Mouse (Mus musculus) neural tube, embryonic 15.5 days (tissue): ENCODE measurements around the gene Gpld1. TPM values are rescaled to one million over a fixed set of nuclear protein-coding genes. Genes with fewer than 3 reads are reported as not detected.

ENCODE experiments used
- ATAC-seq: fragments of 200-750 bp; cut with Nextera tagmentation; 2 replicates; pipeline ENCODE4 v1.8.0; 2017; ENCODE audit warnings: mild to moderate bottlenecking, moderate TSS enrichment, moderate library complexity; ENCODE audit not compliant: low FRiP score
- H3K27ac ChIP-seq: fragments of 300-500 bp; sonication (generic); replicated peaks from 2 replicates; pipeline ENCODE4 v1.5.1; 2015; ENCODE audit warnings: mild to moderate bottlenecking, inconsistent platforms
- H3K27me3 ChIP-seq: fragments of 300-500 bp; sonication (generic); replicated peaks from 2 replicates; pipeline ENCODE4 v1.6.1; 2015; ENCODE audit warnings: inconsistent platforms
- H3K36me3 ChIP-seq: fragments of 300-500 bp; sonication (generic); 2 replicates; pipeline ENCODE4 v1.6.1; 2015; ENCODE audit warnings: inconsistent platforms
- H3K4me1 ChIP-seq: fragments of 300-500 bp; sonication (generic); 2 replicates; pipeline ENCODE4 v1.6.1; 2015; ENCODE audit warnings: inconsistent platforms
- H3K4me2 ChIP-seq: fragments of 300-500 bp; sonication (generic); 2 replicates; pipeline ENCODE4 v1.6.1; 2015; ENCODE audit warnings: inconsistent platforms, mild to moderate bottlenecking, moderate library complexity
- H3K4me3 ChIP-seq: fragments of 300-500 bp; sonication (generic); replicated peaks from 2 replicates; pipeline ENCODE4 v1.5.1; 2015; ENCODE audit warnings: mild to moderate bottlenecking, inconsistent platforms
- H3K9ac ChIP-seq: fragments of 300-500 bp; sonication (generic); replicated peaks from 2 replicates; pipeline ENCODE4 v1.6.1; 2015; ENCODE audit warnings: mild to moderate bottlenecking, inconsistent platforms
- H3K9me3 ChIP-seq: fragments of 300-500 bp; sonication (generic); replicated peaks from 2 replicates; pipeline ENCODE4 v1.6.1; 2016; ENCODE audit warnings: inconsistent platforms
- WGBS: fragments of 180-500 bp; shearing (Covaris S2); methylation state at CpG from one replicate; pipeline ENCODE4 v1.1.7; 2015; ENCODE audit warnings: mixed read lengths; 5-methylcytosine and 5-hydroxymethylcytosine counted together
- polyA plus RNA-seq: library from polyadenylated mRNA; unstranded; fragments of >200 nt; fragmentation: Nextera tagmentation; extraction: Ambion mirVana; gene quantifications from 2 replicates; pipeline ENCODE4 v1.2.1, GENCODE M21; 2015

Gpld1 gene
- polyA plus RNA-seq, 1 experiment from 2014 or later: 2.2 TPM

GRCm38 (mm10) chr13:24981031-24981430 lies 38.1 kb downstream of the Gpld1 start:
- Histone ChIP-seq H3K9me3 (no peaks in the 10 kb centered on the region), H3K4me3 (no peak overlapping the region), H3K36me3 (no peaks in the 10 kb centered on the region), H3K4me2 (no peak overlapping the region), H3K27me3 (no peaks in the 10 kb centered on the region), H3K4me1 (no peaks in the 10 kb centered on the region), H3K9ac (no peak overlapping the region), H3K27ac (no peak overlapping the region)
- 92% methylated on average over 6 of the region's 6 CpGs for WGBS
- ATAC-seq: no peak

- peaks cover 5% of the 10 kb centered on the region; the same call in 1 of the 2 replicates for H3K36me3 ChIP-seq
Observed at GRCm38 (mm10) chr13:24985435-24985834, 42.5 kb downstream of the Gpld1 start.

GRCm38 (mm10) chr13:24988391-24988790 lies 45.4 kb downstream of the Gpld1 start:
- 30% methylated on average over 7 of the region's 7 CpGs for WGBS
- Histone ChIP-seq H3K27ac (no peak overlapping the region), H3K4me2 (no peak overlapping the region), H3K4me3 (no peak overlapping the region), H3K4me1 (no peaks in the 10 kb centered on the region), H3K9me3 (no peaks in the 10 kb centered on the region), H3K27me3 (no peaks in the 10 kb centered on the region), H3K9ac (no peak overlapping the region), H3K36me3 (peaks cover 26% of the 10 kb centered on the region)
- ATAC-seq: peak; percentile 82

More at GRCm38 (mm10) chr13:24985435-24985834, 42.5 kb downstream of the Gpld1 start:
- no peak overlapping the region for H3K27ac ChIP-seq
- no peak overlapping the region for H3K9ac ChIP-seq
- no peak overlapping the region for H3K4me2 ChIP-seq
- peak; percentile 43; the same call in 1 of the 2 replicates for ATAC-seq
- no peaks in the 10 kb centered on the region for H3K9me3 ChIP-seq
- no peaks in the 10 kb centered on the region for H3K4me1 ChIP-seq
- H3K27me3 ChIP-seq: no peaks in the 10 kb centered on the region
- WGBS: 56% methylated on average over 2 of the region's 2 CpGs
- no peak overlapping the region for H3K4me3 ChIP-seq

- 83% methylated on average over 6 of the region's 6 CpGs for WGBS
- Histone ChIP-seq H3K36me3 (peaks cover 32% of the 10 kb centered on the region), H3K4me1 (no peaks in the 10 kb centered on the region)
Observed at GRCm38 (mm10) chr13:24989006-24989405, 46.1 kb downstream of the Gpld1 start.

GRCm38 (mm10) chr13:24993160-24993559 lies 50.2 kb downstream of the Gpld1 start:
- Histone ChIP-seq H3K9me3 (no peaks in the 10 kb centered on the region), H3K36me3 (peaks cover 73% of the 10 kb centered on the region), H3K4me3 (no peak overlapping the region), H3K4me1 (no peaks in the 10 kb centered on the region), H3K27ac (no peak overlapping the region), H3K9ac (no peak overlapping the region), H3K27me3 (no peaks in the 10 kb centered on the region), H3K4me2 (no peak overlapping the region)
- 23% methylated on average over 2 of the region's 2 CpGs for WGBS
- ATAC-seq: peak; percentile 49; the same call in 1 of the 2 replicates

More at GRCm38 (mm10) chr13:24989006-24989405, 46.1 kb downstream of the Gpld1 start:
- H3K9ac ChIP-seq: no peak overlapping the region
- H3K9me3 ChIP-seq: no peaks in the 10 kb centered on the region
- no peak overlapping the region for H3K4me2 ChIP-seq
- no peak overlapping the region for H3K27ac ChIP-seq
- no peak for ATAC-seq
- no peak overlapping the region for H3K4me3 ChIP-seq
- H3K27me3 ChIP-seq: no peaks in the 10 kb centered on the region

GRCm38 (mm10) chr13:24999538-24999937 lies 56.6 kb downstream of the Gpld1 start:
- Histone ChIP-seq H3K9ac (no peak overlapping the region), H3K4me2 (no peak overlapping the region), H3K27ac (no peak overlapping the region), H3K4me1 (no peaks in the 10 kb centered on the region), H3K36me3 (peaks cover 83% of the 10 kb centered on the region), H3K9me3 (no peaks in the 10 kb centered on the region), H3K27me3 (no peaks in the 10 kb centered on the region), H3K4me3 (no peak overlapping the region)
- no peak for ATAC-seq
- WGBS: 84% methylated on average over 2 of the region's 2 CpGs

GRCm38 (mm10) chr13:25002965-25003364 lies 60.0 kb downstream of the Gpld1 start:
- Histone ChIP-seq H3K27ac (no peak overlapping the region), H3K4me1 (no peaks in the 10 kb centered on the region), H3K9ac (no peak overlapping the region), H3K4me2 (no peak overlapping the region), H3K4me3 (no peak overlapping the region), H3K9me3 (no peaks in the 10 kb centered on the region), H3K27me3 (no peaks in the 10 kb centered on the region), H3K36me3 (peaks cover 68% of the 10 kb centered on the region)
- ATAC-seq: no peak

- WGBS: 89% methylated on average over 6 of the region's 8 CpGs
- no peaks in the 10 kb centered on the region for H3K9me3 ChIP-seq
- H3K27me3 ChIP-seq: no peaks in the 10 kb centered on the region
- H3K4me3 ChIP-seq: no peak overlapping the region
- ATAC-seq: peak; percentile 61; the same call in 1 of the 2 replicates
- peaks cover 32% of the 10 kb centered on the region for H3K36me3 ChIP-seq
- H3K27ac ChIP-seq: no peak overlapping the region
- H3K4me1 ChIP-seq: no peaks in the 10 kb centered on the region
- no peak overlapping the region for H3K4me2 ChIP-seq
- no peak overlapping the region for H3K9ac ChIP-seq
Observed at GRCm38 (mm10) chr13:25007115-25007514, 64.2 kb downstream of the Gpld1 start.

- H3K27me3 ChIP-seq: no peaks in the 10 kb centered on the region
- peaks cover 26% of the 10 kb centered on the region for H3K4me1 ChIP-seq
- H3K4me3 ChIP-seq: no peak overlapping the region
- no peak for ATAC-seq
- peak overlapping the region; percentile 74 for H3K4me2 ChIP-seq
- 90% methylated on average over 9 of the region's 9 CpGs for WGBS
- no peaks in the 10 kb centered on the region for H3K9me3 ChIP-seq
- H3K27ac ChIP-seq: no peak overlapping the region
- 0 out of 2 replicates have a peak, but pooled peaks cover 3% of the 10 kb centered on the region for H3K36me3 ChIP-seq
- H3K9ac ChIP-seq: no peak overlapping the region
Observed at GRCm38 (mm10) chr13:25018316-25018715, 75.4 kb downstream of the Gpld1 start.

GRCm38 (mm10) chr13:25019793-25020539 lies 77.0 kb downstream of the Gpld1 start, which contains the start of gene Mrs2:
Gene Mrs2, minus strand, starts transcription at chr13:25020379.
- H3K36me3 ChIP-seq: 0 out of 2 replicates have a peak, but pooled peaks cover 3% of the 10 kb centered on the region

GRCm38 (mm10) chr13:25020540-25020892 lies 77.6 kb downstream of the Gpld1 start:
- 50% methylated on average over 4 of the region's 4 CpGs for WGBS
- Histone ChIP-seq H3K27me3 (no peaks in the 10 kb centered on the region), H3K4me1 (peaks cover 26% of the 10 kb centered on the region), H3K9ac (peak overlapping the region; percentile 92), H3K36me3 (0 out of 2 replicates have a peak, but pooled peaks cover 3% of the 10 kb centered on the region), H3K4me3 (peak overlapping the region; percentile 91), H3K4me2 (peak overlapping the region; percentile 74), H3K9me3 (no peaks in the 10 kb centered on the region), H3K27ac (peak overlapping the region; percentile 81)
- ATAC-seq: peak; percentile 27; the same call in 1 of the 2 replicates

More at GRCm38 (mm10) chr13:25019793-25020539, 77.0 kb downstream of the Gpld1 start, which contains the start of gene Mrs2:
- no peaks in the 10 kb centered on the region for H3K9me3 ChIP-seq
- H3K4me2 ChIP-seq: peak within 1 kb of the TSS; percentile 74
- H3K27me3 ChIP-seq: no peaks in the 10 kb centered on the region
- H3K4me3 ChIP-seq: peak within 1 kb of the TSS; percentile 91
- peak within 1 kb of the TSS; percentile 92 for H3K9ac ChIP-seq
- peak within 1 kb of the TSS; percentile 81 for H3K27ac ChIP-seq
- ATAC-seq: peak; percentile 96
- WGBS: under 1% methylated on average over 84 of the region's 84 CpGs
- H3K4me1 ChIP-seq: peaks cover 26% of the 10 kb centered on the region

GRCm38 (mm10) chr13:25022386-25022785 lies 79.4 kb downstream of the Gpld1 start:
- 72% methylated on average over 4 of the region's 4 CpGs for WGBS
- H3K4me2 ChIP-seq: no peak overlapping the region
- H3K27me3 ChIP-seq: no peaks in the 10 kb centered on the region
- no peak for ATAC-seq
- peaks cover 26% of the 10 kb centered on the region for H3K4me1 ChIP-seq
- H3K4me3 ChIP-seq: no peak overlapping the region
- H3K27ac ChIP-seq: no peak overlapping the region
- no peak overlapping the region for H3K9ac ChIP-seq
- 0 out of 2 replicates have a peak, but pooled peaks cover under 1% of the 10 kb centered on the region for H3K36me3 ChIP-seq
- no peaks in the 10 kb centered on the region for H3K9me3 ChIP-seq
